Mouse (Mus musculus) left cerebral cortex, adult 9 months (tissue): ENCODE measurements around the gene Rapgef4.

Experiments
- DNase-seq, 2 experiments: peaks; one replicate each; pipeline ENCODE4 v3.0.0; 2022; ENCODE audit warnings: low spot score in 2 of 2

Rapgef4 gene

DNA sequence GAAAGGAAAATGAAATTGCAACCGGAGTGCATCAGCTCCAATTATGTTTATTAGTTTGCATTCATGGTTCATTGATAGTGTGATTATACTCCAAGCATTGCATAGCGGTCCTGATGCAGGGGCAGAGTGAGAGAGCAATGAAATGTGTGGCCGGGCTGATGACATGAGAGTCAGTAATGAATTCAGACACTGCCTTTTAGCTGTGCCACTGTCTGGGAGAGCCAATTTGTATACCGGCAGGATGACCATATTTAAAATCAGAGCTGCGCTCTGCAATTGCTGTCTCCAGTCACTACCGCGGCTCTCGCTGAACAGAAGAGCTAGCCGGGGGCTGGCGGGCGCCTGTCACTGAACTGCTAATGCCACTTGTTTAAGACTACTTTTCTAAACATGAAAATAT lies 197.5 kb downstream of the Rapgef4 start:
- no peak for DNase-seq

DNA sequence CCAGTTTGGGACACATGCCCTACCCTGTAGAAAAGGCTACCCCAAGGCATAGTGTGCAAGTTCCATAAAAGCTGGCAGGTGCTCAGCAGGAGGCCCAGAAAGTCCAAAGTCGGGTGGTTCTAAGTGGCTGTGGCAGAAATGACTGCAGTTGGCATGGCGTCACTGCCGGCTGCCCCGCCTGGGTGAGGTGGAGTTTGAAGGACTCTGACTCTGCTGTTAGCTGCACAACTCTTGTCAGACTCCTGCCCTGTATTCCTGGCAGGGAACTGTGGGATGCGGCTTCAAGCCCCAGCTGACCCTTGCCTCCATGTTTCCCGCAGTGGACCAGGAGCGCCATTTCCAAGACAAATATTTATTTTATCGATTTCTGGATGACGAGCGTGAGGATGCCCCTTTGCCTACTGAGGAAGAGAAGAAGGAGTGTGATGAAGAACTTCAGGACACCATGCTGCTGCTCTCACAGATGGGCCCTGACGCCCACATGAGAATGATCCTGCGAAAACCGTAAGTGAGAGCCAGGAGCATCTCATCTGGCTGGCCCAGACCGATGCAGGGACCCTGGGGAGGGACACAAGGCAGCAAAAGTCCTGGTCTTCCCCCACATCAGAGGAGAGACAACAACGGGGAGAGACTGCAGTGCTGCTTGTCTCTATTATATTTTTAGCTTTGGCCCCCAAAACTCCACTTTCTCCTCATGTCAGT lies 198.7 kb downstream of the Rapgef4 start:
- no peak for DNase-seq

DNA sequence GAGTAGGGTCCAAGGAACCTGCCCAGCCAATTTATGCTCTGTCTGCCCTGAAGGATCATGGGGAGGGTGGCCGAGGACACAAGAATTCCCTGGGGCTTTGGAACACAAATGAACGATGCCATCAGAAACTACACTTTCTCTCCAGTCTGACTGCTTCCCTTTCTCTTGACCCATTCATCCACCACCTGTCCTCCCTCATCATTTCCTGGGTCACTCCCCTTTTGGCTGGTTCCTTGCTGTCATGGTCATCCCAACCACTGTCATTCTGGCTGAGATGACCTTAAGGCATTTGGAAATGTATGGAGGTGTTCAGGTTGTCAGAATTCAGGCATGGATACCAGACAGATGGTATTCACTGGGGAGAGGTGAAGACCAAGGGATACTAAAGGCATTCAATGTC lies 200.4 kb downstream of the Rapgef4 start:
- DNase-seq = no peak

DNA sequence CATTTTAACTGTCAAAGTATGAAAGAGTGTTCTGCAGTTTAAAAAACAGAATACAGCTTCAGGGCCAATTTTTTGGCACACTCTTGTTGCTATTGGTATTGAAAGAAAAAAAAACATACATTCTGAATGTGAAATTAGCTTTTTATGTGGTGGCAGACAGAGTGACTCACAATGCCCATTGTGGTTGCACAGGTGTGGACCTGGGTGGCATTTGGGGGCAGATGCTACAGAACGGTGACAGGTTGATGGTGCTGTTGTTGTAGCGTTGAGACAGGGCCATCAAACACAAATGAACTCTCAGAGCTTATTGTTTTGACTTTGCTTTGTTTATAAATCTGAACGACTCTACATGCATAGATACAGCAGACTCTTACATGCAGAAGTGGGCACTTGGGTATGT lies 202.7 kb downstream of the Rapgef4 start:
- no peak for DNase-seq

DNA sequence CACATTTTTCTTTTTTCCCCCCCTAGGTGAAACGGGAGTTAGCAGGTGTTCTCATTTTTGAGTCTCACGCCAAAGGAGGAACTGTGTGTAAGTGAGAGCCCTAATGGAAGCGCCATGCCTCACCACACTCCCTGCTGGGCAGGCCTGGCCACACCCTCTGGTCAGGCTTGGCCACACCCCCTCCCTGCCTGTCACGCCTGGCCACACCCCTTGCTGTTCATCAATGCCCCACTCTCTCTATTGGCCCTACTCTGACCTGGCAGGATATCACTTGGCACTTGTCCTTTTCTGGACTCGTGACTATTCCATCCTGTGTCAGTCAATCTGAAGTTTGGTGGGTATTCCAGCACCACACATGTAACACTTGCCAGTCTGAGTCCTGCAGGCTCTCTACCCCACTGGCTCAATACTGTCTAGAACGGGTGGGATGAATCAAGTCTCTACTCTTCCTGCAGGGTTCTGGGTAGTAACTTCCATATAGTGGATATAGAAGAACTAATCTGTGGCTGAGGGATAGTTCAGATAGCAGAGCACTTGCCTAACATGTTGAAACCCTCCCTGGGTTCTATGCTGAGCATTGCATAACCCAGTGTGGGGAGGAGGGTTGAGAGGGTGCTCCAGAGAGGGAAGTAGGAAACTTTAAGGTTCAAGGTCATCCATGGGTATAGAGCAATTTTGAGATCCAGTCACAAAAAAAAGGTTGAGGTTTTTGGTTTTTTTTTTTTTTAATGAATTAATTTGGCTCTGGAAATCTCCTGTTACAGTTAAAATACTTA lies 215.3 kb downstream of the Rapgef4 start:
- DNase-seq = no peak

DNA sequence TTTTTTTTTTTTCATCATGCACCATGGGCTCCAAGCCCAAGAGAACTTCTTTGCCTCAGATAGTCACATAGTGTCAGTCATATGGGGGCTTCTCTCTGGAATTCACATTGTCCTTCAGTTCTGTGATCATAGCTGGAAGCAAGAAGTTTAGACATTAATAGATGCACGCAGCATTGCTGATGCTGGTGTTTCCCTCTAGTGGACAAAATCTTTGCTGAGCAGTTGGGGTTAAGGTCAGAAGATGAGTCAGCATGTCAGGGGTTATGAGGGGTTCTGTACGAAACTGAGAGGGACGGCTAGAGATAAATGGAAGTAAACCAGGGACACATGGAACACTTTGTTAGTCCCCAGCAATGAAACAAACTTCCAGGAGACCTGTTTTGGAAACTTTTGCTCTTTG lies 216.0 kb downstream of the Rapgef4 start:
- DNase-seq = no peak

DNA sequence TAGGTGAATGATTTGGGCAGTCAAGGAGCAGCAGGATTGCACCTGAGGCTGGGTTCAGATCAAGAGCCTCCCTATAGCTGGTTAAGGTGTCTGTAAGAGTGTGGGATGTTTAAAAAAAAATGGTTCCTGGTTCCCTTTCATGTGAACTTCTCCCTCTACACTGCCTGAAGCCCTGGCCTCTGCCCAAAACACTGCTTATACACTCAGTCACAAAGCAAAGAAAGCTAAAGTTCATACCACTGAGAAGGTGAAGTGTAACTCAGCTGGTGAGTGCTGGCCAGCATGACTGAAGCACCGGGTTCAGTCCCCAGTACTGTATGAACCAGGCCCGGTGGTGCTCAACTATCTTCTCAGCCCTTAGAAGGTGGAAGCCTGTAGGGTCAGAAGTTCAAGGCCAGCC lies 218.4 kb downstream of the Rapgef4 start:
- DNase-seq = no peak

DNA sequence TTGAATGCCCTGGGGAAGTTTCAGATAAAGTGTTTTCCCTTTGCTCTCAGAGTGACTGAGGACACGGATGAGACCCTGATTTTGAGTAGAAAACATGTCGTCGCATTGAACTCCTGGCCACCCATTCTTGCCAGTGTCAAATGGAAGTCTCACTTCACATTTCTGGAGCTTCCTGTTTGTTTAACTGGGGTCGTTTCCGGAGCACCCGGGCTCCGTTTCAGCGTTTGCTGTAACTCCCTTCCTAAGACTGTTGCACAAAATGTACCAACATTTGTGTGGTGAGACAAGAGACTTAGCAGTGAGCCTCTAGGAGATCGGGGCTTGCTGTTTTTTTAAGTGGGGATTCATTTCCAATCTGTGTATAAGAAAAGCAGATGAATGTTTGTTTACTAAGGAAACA lies 220.5 kb downstream of the Rapgef4 start:
- DNase-seq = no peak

DNA sequence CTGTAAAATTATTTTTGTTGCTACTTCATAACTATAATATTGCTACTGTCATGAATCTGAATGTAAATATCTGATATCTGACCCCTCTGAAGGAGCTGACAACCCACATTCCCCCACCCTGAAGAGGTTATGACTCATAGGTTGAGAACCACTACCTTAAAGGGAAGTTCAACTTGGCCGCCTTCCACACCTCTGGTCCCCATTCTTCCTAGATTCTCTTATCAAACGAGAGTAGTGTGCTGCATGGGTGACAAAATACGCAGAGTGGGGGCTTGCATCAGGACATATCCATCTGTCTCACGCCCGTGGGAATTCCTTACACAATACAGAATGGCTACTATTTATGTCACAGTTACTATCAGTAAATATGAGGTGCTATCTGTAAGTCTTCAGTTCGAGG lies 221.2 kb downstream of the Rapgef4 start:
- no peak for DNase-seq

DNA sequence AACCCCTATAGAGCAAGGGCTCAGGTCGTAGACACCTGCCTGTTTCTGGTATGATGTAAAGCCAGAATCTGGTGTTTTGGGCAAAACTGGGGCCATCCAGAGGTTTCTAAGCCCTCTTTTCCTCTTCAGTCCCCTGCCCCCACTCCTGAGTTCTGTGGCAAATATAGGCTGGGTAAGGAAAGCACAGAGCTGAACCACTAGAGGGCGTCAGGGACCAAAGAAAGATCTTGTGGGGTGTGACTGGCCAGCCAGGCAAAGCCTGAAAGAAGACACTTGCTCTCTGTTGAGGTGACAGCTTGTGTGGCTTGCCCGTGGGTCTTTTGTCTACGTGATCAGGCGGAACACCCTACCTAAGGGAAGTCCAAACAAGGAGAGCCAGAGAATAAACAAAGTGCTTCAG lies 222.6 kb downstream of the Rapgef4 start:
- DNase-seq = peak in 1 of 2 experiments; percentile 79

DNA sequence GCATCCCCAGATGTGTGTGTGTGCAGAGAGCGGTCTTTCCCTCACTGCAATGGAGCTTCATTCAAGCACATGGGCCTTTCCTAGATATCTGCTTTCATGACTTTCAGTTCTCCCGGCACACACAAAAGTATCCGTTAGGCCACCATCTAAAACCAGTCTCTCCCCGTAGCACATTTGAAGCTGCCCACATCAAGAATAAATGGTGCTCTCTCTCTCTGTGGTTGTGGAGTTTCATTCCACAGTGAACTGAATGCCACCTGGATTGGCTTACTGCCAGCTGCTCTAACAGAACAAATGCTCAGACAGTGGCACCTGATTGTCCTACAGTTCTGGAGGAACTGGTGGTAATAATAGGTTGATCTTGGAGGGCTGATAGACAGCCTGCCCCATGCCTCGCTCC lies 224.8 kb downstream of the Rapgef4 start:
- DNase-seq = no peak

DNA sequence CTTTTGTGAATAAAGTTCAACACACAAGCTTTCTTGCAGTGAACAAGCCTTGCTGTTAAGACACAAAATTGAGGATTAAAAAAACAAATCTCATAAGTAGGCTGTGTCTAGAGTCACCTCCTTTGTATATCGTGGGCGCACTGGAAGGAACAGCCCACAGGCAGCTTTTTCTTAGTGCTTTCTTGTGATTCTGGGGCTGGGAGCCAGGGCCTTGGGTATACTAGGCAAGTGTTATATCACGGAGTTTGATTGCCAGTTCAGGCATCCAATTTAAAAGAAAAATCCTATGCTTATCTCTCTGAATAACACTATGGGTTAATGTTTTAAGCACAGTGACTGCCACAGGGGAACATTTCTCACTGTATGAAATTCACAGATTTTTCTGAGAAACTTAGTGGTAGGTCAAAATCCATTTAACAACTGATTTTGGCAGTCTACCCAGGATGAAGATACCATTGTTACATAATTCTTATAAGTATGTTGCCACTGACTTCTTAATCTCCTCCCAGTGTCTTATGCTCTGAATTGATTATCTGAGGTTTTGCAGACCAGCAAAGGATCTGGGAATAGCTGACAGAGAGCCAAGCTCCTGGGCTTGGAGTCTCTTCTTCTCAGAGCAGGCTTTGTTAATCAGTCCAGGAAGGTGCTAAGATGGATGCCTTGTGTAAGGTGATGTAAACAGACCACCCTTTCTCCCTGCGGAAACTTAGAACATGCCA lies 225.6 kb downstream of the Rapgef4 start:
- DNase-seq = peak in 1 of 2 experiments; percentile 60

DNA sequence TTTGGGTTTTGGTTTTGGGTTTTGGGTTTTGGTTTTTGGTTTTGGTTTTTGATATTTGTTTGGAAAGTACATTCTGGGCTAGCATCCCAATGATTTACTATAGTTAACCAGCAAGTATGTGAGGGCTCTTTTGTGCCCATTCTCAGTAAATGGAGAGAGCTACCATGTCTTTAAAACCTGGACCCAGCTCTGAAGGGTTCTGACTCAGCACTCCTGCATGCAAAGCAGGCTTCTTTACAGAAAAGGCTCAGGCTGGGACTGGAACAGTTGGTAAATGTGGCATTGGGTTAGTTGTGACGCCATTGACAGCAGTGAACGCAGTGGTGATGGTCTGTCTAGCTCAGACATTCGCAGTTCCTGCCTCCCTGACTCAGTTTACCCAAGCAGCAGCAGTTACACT lies 236.3 kb downstream of the Rapgef4 start:
- DNase-seq = no peak

DNA sequence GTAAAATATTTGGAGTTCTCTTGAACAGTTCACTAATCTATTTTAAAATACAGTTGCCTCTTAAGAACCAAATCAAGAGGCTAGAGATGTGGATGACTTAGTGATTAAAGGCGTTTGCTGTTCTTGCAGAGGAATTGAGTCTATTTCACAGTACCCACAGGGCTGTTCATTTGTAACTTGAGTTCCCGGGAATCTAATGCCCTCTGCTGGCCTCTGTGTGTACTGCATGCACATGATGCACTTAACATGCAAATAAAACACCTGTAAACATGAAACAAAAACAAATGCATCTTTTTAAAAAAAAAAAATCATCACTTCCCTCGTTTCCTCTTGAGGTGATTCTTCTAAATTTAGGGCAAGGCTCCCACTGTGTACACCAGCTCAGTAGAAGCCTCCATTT lies 238.9 kb downstream of the Rapgef4 start:
- peak in 1 of 2 experiments; percentile 60 for DNase-seq

DNA sequence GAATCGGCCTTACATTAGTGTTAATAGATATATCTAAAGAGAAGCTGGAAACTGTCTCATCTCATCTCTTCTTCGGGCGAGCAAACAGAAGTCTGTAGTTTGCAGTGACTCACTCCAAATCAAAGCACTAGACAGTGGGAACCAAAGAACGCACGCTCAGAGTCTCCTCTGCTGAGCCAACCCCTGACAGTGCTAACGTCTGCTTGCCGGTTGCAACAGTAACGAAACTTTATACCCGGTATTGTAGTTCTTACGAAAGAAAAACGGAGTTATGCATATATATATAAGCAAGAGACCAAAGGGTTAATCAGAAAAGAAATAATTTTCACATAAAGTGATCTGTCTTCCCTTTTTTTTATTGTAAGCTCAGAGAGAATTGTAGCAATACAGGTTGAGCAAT lies 240.2 kb downstream of the Rapgef4 start:
- no peak for DNase-seq

DNA sequence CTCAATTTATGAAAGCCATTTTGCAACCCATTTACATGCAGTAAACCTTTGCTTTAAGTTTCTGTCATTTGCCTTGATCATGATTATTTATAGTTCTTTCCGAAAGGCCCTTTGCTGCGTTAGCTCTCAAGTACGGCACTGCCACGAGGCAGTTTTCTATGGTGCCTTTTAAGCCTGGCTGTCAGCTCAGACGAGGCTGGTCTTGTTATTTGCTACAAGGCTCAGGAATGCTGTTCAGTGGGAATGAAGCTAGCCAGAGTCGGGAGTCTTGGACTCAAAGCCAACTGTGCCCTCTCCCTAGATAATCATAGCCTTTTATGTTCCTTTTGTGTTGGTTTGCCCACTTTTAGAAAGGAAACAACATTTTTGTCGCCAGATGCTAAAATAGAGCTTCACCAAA lies 240.7 kb downstream of the Rapgef4 start:
- no peak for DNase-seq

DNA sequence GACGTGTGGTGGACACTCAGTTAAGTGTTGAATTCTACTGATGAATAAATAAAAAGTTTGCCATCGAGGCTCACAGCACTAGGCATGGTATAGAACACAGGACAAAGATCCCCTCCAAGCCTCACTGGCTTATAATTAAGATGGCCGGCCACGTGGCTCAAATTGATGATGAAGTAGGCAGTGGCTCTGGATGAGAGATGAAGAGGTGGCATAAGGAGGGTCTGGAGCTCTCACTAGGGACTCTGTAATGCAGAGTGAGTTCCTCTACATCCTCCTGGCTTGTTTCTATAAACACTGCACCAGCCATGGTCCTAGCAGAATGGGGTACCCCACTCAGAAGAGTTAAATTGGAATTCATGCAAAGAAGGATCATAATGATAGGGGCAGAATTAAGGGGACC lies 241.2 kb downstream of the Rapgef4 start:
- DNase-seq = no peak

DNA sequence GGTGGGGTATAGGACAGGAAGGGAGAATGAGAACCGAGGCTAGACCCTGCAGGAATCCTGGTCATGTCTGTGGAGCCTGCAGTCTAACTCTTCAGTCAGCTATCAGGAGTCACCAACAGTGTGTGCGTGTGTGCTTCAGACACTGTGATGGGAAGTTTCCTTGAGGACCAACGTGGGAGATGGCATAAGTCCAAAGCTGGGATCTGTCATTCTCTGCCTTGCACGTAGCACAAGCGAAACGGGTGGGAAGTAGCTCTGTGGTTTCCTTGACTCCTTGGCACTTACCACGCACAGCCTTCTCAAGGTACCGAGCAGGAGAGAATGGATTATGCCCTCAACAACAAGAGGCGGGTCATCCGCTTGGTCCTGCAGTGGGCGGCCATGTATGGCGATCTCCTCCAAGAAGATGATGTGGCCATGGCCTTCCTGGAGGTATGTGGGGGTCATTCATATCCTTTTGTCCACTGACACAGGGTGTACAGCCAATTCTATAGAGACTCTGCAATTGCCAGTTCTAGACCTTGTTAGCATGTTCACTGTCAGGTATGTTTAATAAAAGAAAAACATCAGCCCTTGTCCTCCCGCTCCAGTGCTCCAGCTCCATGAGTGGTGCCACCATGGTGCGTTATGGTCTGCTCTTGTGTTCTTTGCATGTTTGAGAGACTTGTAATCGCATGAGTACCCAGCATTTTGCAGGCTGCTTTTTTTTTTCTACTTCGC lies 241.9 kb downstream of the Rapgef4 start:
- no peak for DNase-seq

DNA sequence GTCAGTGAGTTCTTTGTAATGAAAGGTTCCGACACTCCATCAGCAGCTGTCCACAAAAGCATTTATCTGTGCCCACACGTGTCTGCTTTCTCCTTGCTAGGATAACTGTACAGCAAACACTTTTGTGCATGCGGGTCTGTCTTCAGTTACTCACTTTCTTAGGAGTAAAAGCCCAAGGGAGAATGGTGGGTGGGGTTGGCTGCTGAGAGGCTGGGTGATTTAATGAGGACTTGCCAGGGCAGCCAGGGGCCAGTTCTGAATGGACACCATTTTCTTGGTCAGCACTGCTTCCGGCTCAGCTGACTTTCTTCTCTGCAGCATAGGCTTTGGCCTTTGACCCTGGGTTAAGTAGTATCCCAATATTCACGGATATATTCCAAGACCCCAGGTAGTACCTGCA lies 242.4 kb downstream of the Rapgef4 start:
- no peak for DNase-seq

DNA sequence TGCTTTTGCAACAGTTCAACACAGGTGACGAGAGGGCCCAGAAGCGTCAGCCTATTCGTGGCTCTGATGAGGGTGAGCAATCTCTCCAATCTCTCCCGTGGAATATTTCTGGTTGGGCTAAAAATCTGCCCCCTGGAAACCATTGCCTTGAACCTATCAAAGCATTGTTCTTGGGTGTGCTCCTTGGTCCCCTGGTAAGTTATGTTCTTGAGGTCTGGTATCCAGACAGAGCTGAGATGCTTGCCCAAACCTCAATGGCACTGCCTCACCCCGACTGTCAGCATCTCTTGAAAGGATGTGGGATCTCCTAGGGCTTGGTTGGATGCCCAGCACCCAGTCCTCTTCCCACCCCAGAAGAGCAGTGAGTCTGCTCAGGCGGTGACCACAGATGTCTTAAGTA lies 245.0 kb downstream of the Rapgef4 start:
- no peak for DNase-seq

DNA sequence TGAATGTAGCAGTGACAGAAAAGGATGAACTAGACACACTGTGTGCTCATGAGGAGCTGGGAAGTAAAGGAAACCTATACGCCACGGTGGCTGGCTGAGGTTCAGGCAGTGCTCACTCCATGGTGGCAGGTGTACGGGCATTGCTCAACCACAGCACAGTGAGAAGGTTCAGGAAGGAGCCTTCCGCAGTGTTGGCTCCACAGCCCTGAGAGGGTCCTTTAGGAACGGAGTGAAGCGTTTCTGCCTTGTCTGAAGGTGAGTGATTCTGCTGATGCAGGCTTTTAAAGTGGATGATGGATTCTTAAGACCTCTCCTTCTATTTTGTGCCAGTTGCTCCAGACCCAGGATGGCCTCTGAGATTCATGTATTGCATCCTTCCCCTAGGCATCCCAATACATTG lies 246.4 kb downstream of the Rapgef4 start:
- no peak for DNase-seq

DNA sequence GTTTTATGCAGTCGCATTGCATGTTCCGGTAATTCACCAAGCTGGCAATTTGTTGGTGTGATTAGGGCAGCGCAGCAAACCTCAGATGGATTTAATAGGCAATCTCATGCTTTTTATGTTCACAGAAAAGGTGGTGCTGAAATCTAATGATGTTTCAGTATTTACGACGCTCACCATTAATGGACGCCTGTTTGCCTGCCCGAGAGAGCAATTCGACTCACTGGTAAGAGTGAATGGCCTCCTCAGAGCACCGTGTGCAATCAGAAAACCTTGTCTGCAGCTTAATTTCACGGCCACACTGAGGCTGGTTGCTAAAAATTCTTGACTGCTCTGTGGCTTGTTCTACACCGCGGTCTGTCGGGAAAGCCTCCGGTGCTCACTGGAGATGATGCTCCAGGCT lies 247.8 kb downstream of the Rapgef4 start:
- no peak for DNase-seq
